Mouse (Mus musculus) cerebellum, adult 11-12 months (tissue): ENCODE measurements around the gene Nrxn3.

Experiments
- DNase-seq: peaks from one replicate; pipeline ENCODE4 v3.0.0; 2022

Gene Nrxn3

DNA sequence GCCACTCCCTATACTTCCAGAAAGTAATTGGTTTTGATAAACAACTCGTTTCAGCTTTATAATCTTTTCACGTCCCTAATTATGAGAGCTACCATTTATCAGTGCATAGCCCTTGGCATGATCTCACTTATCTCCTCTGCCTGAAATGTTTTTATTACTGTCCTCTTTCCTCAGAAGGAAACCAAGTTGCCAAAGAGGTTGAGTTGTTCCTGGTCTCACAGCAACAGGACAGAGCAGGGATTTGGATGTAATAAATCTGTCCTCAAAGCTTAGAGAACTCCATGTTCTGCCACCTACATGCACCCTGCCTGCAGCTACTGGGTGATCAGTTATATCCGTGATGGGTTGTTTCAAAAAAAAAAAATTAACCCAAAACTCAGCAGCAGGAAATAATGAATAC, 1113.6 kb downstream of the Nrxn3 start:
- DNase-seq = no peak

DNA sequence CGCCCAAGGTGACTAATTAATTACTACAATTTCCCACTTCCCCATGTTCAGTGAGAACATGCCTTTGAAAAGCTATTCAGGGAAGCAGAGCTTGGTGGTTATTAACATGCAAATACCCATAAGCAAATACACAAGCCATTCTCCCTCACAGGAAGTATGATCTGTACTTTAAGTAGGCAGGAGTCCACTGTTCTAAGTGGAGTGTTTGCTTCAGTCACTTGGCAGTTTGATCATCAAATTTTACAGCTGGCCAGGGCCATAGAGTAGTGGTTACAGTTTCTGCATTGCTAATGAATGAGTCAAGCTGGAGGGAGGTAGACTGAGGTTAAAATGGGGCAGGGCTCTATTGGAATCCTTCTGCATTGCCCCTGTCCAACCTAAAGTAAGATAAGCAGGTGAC, 1120.2 kb downstream of the Nrxn3 start:
- no peak for DNase-seq

DNA sequence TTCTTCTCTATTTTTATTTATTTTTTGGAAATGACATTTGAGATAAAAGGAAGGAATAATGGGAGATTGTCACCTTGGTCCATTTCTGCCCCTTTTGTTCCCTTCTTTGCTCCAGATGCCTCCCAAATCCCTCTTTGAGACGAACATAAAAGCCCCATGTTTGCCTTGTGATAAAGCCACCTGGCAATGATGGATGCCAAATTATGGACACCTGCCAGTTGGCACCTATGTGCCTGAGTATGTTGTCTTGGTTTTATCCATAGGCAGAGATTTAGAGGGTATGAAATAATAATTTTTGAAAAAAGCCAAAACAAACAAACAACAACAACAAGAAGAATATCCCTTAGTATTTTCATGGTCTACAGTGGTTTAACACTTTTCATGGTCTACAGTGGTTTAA, 1125.4 kb downstream of the Nrxn3 start:
- peak; percentile 79 for DNase-seq

DNA sequence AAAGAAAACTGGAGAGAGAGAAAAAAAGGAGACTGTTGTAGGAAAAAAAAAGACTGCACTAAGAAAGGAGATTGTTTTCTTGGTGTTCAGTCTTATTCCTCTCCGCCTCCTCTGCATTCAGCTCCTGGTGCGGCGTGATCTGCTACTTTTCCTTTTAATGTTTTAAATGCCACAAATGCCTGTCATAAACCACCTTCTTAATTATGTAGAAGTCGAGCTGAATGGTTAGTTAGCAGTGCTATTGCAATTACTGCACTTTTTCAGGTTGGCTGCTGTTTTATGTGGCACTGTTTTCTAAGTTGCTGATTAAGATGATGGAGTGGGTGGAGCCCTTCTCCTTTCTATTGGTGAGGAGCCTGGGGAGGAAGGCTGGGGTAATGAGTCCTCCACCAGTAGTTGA, 1131.7 kb downstream of the Nrxn3 start:
- no peak for DNase-seq

DNA sequence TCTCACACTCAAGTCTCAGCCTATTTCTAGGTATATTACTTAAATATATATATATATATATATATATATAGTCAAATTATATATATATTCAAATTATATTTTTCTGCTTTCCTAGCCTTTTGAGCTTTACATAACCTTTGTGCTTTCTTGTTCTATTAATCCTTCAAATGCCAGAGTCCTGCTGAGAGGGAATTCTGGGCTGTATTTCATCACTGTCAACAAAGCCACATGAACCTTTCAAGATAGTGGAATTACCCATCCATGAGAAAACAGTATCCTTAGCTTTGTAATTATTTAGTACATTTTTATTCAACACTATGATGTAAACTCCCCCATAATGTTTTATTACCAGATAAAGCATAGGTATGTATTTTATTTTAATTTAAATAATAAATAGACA, 1144.4 kb downstream of the Nrxn3 start:
- no peak for DNase-seq

DNA sequence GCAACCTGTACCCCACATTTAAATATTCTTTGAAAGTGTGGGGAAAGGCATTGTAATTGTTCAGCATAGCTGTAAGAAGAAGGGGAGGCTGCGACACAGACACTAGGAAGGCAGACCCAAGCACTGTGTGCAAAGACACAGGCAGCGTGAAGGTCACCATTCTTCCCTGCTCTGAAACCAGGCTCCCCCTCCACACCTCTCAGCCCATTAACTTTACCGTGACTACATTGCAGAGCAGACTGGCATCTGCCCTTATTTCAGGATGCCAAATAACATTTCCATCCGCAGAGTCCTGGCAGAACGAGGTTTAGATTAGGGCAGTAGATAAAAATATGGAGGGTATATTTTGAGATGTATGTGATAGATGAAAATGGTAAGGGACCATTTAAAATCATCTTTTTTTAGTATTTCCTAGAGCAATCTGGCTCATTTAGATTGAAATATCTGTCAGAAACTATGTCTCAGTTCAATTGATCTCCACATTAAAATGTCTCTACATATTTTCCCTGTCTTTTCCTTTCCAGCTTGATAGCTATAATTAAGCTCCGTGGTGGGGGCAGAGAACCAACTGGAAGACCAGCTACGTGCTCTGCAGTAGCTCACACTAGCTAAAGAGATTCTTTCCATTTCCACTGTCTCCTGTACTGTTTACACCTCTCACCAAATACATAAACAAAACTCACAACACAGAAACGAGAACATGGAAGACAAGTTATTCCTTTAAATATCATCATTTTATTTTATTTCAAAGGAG, 1160.1 kb downstream of the Nrxn3 start:
- peak; percentile 37 for DNase-seq

DNA sequence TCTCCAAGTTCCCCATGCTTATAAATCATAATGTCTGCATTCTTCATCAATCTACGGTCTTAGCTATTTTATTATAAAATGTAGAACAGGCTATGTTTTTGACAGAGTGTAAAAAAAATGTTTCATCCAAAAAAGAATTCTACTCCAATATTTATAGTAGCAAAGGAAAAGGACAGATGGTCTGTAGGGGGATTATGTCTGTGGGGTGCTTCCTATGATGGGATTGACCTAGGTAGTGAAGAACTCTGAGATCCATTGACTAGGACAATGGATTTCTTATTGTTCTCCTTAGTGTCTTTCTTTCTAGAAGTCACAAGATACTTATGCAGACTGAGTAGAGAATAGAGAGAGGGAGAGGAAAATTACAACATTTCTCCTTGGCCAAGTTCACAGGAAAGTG, 1161.9 kb downstream of the Nrxn3 start:
- DNase-seq = no peak

DNA sequence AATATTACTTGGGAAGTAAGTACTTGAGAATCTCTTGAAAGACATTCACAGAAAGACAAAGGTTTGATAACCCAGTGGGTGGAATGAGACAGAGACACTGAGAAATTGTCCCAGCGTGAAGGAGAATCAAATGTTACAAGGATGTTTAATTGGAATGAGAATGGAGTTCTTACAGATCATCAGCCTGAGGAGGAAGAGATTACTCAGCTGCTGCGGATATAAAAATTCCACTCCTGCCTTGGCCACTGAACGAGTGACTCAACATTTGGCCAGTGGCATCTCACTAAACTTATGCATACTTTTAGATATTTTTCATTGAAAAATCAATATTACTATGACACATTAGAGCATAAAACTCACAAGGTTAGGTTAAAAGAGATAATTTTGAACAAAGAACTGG, 1166.0 kb downstream of the Nrxn3 start:
- no peak for DNase-seq

DNA sequence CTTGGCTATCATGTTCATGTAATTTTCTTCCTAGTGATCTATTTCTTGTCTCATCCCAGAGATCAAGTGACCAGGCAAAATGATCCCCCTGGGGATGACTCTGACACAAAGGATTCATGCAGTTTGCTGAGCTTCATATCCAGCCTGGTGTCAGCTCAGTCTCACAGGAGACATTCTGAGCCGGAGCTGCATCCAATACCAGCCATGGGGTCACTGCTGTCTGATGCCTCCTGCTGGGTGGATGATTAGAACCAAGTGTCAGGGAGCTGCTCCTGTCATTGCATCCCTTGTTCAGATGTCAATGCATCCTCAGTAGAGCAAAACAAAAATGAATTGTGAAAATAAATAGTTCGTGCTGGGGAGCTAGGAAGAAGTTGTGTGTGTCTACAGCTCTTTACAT, 1174.2 kb downstream of the Nrxn3 start:
- DNase-seq = peak; percentile 48

DNA sequence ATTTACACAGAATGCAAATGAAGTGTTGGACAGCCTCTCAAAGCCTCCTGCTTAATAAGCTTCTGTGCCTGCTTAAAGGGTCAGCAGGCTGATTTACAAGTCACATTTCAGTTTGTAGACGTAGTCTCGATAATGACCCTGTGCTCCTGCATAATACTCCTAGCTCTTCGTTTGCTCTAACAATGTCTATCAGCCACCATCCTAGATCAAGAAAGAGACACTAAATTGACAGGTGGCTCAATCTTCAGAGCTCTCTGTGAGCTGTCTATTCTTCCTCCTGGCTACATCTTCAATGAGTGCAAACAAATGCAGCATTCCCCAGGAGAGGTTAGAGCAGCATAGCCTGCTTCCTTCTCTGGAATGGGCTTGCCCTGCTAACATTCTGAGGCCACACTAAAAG, 1186.9 kb downstream of the Nrxn3 start:
- DNase-seq = no peak

DNA sequence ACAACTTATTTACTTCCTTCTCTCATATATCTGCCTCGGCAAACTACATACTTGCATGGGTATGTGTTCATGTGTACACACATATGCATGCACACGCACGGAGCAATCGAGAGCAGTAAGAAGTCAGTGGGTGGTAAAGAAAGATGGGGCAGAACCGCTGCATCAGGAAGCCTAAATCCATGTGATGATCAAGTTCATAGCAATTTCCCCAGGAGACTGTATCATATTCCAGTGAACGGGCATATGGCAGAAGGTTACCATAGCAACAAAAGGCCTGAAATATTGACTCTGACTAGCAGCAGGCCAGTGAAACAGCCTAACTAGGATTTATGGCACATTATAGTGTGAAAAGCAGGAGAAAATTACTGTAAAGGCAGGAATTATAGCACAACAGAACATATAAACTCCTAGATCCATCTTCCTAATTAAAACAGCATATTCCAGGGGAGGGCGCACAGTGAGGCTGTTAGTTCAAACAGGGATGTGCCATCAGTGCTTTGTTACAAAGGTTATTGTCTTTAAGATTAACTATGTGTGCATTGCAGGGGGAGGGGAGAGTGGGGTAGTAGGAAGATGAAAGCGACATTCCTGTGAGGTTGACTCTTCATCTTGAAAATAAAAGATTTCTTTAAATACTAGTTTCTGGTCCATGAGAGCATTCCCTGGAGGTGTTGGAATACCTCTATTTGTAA, 1195.6 kb downstream of the Nrxn3 start:
- DNase-seq = no peak

DNA sequence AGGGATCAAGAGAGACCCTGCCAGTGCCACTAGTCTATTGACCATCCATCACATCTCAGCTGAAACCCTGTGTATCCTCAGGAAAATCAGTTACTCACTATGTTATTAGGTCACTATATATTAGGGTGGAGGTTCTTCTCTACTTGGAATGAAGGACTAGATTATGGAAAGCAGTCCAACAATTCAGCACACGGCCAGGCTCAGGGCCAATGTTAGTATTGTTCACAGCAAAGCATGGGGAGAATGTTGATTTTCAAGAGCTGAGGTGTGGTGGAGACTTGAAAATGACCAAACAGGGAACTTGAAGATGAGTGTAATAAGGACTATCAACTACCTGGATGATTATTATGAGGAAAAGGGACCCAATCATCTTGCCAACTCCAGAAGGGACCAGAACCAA, 1209.7 kb downstream of the Nrxn3 start:
- DNase-seq = no peak

DNA sequence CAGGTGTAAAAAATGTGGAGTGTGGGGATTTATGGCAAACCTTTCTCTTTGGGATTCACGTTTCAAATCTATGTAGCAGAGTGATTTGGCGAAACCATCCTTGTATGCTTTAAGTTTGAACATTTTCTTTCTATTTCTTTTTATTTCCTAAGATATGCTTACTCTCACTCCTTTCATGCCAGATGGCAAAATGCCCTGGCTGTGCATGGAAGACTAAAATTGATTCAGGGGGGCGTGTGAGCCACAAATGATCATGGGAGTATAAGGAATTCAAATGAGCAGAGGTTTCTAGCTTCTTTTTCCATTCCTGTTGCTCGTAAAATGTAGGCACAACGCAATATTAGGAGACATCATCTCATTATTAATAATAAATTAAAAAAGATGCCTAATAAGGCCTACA, 1211.0 kb downstream of the Nrxn3 start:
- DNase-seq = no peak

DNA sequence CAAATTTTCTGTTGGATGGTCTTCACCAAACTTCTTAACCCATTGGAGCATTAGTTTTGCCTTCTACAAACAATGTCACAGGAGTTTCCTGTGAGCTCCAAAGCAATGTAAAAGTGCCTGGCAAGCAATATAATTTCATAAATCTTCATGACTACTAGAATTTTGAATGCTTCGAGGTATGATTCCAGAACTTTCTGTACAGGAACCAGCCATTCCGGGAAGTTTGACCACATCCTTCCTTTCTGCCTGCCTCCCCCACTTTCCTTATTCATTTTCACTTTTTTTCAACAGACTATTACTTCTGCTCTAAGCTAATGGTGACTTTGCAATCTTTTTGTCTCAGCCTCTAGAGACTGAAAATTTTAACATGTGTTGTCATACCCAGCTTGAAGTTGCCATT, 1218.1 kb downstream of the Nrxn3 start:
- no peak for DNase-seq

DNA sequence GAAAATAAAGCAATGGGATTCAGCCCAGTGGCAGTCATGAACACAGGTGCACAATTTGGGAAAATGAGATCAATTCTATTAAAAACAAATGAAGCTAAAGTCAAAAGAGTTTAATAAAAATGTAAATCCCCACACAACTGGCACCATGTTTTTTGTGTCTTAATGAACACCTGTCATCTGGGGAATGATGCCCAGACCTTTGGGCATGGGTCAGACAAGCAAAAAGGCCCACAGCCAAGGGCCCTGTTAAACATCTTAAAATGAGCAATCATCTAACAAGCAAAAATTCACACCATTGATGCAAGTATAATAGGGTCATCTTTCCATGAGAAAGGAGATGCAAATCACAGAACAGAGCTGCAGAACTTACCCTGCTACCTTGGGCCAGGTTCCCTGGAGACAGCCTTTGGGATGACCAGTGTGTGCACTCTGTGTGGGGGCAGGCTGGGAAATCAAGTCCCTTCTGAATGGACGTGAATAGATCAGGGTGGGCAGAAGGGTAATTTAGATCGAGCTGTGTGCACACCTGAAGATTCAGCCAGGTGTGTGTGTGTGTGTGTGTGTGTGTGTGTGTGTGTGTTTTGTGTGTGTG, 1223.3 kb downstream of the Nrxn3 start:
- peak; percentile 25 for DNase-seq

DNA sequence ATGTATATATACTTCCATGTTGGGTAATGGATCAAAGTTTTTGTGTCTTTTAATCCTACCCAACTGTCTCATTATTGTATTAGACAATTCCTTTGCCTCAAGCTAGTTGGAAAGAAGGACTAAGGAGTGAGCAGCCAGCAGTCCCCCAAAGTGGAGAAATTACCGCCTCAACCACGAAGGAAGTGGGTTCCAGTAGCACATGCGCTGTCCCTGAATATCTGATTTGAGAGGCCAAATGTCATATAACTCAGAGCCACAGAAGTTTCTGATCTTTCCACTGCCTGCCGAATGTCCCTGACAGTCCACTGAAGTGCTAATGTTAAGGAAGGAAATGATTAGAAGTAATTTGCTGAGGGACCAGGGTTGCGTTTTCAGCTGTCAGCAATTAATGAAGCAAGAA, 1223.8 kb downstream of the Nrxn3 start:
- no peak for DNase-seq

DNA sequence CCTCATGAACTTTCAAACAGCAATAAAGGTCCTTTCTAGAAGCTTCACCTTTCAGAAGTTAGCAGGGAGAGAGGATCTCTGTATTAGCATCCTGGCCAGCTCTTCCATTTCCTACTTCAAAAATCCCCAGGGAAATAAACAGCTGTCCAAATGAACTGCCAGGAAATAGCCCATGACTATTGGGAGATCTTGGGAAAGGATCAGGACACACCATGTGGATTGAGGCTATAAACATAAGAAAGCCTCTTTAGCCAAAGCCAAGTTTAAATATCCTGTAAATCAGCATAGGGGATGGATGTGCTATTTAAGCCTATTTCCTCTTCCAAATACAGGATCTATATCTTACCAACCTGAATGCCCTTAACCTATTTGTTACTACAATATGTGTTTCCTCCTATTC, 1230.6 kb downstream of the Nrxn3 start:
- DNase-seq = no peak

DNA sequence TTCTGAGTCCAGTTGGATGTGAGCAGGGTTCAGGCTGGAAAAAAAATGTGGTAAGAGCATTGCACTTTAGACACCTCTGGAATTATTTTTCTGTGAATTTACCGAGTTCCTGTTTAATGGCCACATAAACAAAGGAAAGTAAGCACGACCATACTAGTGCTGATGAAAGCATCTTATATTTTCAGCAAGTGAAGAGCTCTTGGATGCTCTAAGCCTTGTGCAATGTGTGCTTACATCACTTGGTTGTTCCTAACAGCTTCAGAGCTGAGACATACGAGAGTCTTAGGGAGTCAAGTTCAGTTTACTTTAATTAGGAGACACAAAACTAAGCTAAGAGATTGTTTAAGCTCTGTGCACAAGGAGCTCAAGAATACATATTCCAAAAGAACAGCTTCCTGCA, 1231.0 kb downstream of the Nrxn3 start:
- DNase-seq = no peak

DNA sequence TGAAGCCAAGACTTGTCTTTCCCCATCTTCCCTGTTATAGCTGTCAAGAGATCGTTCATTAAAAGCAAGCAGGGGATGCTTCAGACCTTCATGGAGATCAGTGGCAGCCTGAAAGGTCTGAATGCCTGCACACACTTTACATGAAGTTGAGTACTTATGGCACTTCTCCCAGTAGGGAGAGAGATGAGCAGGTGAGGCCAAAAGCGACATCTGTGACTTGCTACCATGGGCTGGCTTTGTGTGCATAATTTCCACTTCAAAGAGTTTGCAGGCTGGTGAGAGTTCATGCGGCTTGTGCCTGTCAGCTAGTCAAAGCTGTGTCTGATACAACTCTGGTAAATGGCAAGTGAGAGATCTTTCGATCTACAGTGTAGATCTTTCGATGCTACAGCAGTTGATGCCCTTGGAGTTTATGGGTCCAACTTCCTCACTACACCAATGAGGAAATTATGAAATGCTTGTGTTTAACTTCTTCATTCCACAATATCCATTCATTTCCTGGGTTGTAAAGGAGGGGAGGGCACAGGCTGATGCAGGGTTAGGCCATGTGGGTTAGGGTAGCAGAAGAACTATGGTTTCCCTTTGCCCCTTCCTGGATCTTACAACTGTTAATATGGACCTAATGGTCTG, 1231.9 kb downstream of the Nrxn3 start:
- peak; percentile 86 for DNase-seq

DNA sequence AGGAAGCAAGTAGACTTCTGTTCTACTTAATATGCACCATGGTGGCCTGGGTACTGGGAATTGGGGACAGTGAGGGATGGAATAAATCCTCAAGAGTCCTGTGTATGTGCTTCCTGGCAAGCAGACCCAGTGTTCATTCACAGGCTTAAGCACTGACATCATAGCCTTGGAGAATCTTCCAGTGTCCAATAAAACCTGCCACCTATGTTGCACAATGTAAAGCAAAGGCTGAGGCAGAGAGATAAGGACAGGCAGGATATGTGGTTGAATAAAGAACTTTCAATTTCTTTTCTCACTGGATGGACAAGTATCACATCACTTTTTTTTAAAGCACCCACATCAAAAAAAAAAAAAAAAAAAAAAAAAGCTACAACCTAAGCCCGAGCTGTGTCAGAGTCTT, 1240.4 kb downstream of the Nrxn3 start:
- DNase-seq = no peak

DNA sequence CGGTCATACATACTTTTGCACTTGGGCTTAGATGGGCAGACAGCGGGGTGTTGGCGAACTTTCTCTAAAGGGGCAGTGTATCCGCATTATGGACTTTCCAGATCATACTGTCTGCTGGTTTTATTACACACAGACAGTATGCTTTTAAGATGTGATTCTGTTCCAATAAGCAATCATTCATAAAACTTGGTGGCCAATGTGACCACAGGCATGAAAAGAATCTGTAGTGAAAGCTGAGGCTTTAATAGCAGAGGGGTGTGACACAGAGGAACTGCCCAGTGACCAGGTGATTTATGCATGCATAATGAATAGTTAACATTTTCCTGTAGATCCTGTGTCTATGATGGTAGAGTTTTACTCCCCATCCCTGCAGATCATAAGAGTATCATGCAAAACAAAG, 1254.0 kb downstream of the Nrxn3 start:
- DNase-seq = no peak

DNA sequence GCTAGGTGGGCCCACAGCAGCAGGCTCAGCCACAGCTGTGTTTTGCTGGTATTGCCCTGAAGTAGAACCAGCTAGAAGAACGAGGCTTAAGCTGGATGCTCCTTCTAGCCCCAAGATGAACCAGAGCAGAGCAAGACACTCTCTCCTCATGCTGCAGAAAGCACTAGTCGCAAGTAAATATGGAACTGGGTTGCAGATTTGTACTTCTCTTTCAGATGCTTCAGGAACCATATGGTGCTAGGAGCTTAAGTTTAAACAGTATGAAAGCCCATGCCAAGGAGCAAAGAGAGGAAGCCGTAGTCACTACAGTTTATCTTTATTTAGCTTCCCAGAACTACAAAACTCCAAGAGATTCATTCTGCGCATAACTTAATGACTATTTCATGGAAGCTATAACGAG, 1254.8 kb downstream of the Nrxn3 start:
- no peak for DNase-seq

DNA sequence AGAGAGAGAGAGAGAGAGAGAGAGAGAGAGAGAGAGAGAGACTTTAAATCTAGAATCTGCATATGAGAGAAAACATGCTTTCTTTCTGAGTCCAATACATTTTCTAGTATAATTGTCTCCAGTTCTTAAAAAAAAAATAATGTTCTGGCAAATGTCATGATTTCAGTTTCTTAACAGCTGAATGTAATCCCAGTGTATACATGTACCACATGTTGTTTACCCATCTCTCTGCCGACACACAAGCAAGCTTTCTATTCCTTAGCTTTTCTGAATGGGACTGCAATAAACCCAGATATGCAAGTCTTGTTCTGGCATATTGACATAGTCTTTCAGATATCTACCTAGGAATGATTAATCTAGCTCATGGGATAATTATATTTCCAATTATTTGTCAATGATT, 1256.5 kb downstream of the Nrxn3 start:
- DNase-seq = no peak

DNA sequence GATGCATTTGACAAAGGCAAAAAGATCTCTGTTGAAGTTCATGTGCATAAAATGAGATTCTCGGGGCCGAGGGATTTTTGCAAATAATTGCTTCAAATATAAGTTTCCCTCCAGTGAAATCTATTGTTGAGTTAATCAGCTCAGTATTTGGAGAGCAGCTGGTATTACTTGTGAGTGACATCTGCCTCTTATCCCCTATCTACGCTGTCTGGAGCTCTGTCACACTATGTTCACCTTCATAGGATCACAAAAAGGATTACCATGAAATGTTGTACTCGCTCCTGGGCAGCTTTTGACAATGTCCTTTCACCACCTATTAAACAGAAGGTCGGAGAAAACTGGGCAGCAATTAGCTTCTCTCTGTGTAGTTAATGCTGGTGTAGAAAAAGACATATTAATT, 1259.8 kb downstream of the Nrxn3 start:
- no peak for DNase-seq
